Mouse (Mus musculus): ENCODE results near the gene Sept1.

DNA sequence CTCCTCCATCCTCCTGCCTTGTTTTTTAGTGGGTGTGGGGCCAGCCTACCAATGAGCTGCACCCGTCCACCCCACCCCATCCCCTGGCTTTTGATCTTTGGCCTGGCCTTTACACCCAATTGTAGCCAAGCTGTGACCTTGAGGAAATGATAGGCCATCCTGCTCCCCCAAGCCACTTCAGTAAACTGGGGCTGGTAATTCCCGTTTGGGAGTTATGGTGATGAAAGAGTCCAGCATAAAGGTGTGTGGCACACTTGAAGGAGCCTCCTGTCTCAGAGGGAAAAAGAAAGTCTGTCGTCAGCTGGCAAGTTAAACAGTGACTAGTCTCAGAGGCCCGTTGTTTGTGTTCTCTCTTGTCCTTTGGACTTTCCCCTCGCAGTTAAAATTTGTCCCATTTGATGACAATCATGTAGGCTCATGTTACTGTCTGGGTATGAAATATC, 43.6 kb upstream of the Sept1 start:
- no peak for TF ChIP-seq POLR2A (IDR thresholded peaks at IDR 0.05; ENCODE audit: low read depth, low read length)
- TF ChIP-seq CTCF (conservative IDR thresholded peaks at IDR 0.05; ENCODE audit: insufficient read depth, insufficient read length, low read depth, low read length), result no peak

Data from kidney, adult 2 months (tissue).